Mouse (Mus musculus) lung, adult 2 months (tissue): Measurements from ENCODE around the gene Afap1. TPM values are rescaled to one million over a fixed set of nuclear protein-coding genes. Genes with fewer than 3 reads are reported as not detected.
A peak's percentile ranks its signal among the peaks of the same experiment; 100 is the strongest.

Experiments used
- DNase-seq: peaks from one replicate; pipeline ENCODE4 v3.0.0; 2022
- H3K4me1 ChIP-seq: fragments of 200-500 bp; 2 replicates; pipeline ENCODE4 v1.6.1; 2011; ENCODE audit warnings: low read length; ENCODE audit not compliant: control insufficient read depth, insufficient read depth
- H3K4me3 ChIP-seq: fragments of 200-500 bp; replicated peaks from 2 replicates; pipeline ENCODE3; 2011; ENCODE audit warnings: low read depth, mild to moderate bottlenecking, control low read depth, low read length; ENCODE audit errors: extremely low read depth
- CTCF ChIP-seq: fragments of 200-500 bp; IDR thresholded peaks from 2 replicates; pipeline ENCODE4 v1.5.1; 2011; ENCODE audit warnings: mild to moderate bottlenecking, low read length, control low read depth; ENCODE audit not compliant: insufficient read depth
- POLR2A ChIP-seq: fragments of 200-500 bp; IDR thresholded peaks from 2 replicates; pipeline ENCODE4 v1.6.1; 2011; ENCODE audit warnings: low read depth, mild to moderate bottlenecking, control low read depth, low read length, borderline replicate concordance; ENCODE audit errors: extremely low read depth
- WGBS: fragments of 180-500 bp; shearing (Covaris S2); methylation state at CpG from one replicate; pipeline ENCODE4 v1.1.7; 2018; 5-methylcytosine and 5-hydroxymethylcytosine counted together
- polyA plus RNA-seq: library from polyadenylated mRNA; depleted of rRNA; stranded (reverse); fragments of >200 nt; gene quantifications from 2 replicates; pipeline ENCODE4 v1.2.3, GENCODE M21; 2012

Afap1 gene
- polyA plus RNA-seq, 1 experiment = 19.7 TPM

DNA sequence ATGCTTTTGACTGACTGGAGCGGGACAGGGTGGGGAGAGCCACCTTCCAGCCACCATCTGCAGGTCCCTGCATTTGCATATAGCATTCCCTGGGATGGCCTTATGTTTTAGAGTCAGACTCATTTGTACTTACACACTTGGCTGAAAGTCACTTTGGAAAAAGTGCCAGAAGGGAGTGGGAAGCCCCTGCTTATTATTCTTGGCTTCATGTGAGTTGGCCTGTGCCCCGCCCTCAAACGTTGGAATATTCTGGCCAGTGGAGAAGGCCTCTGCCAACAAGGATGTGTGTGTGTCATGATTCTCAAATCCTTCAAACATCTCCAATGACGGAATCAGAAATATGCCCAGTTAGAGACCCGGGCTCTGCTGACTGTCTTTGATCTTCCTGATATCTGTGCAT is 88.2 kb downstream of the Afap1 start:
- 65% methylated on average over 5 of the region's 5 CpGs for WGBS
- TF ChIP-seq POLR2A (no peak), CTCF (no peak)
- no peak for DNase-seq
- no peaks in the 10 kb centered on the region for H3K4me1 ChIP-seq
- no peak overlapping the region for H3K4me3 ChIP-seq

DNA sequence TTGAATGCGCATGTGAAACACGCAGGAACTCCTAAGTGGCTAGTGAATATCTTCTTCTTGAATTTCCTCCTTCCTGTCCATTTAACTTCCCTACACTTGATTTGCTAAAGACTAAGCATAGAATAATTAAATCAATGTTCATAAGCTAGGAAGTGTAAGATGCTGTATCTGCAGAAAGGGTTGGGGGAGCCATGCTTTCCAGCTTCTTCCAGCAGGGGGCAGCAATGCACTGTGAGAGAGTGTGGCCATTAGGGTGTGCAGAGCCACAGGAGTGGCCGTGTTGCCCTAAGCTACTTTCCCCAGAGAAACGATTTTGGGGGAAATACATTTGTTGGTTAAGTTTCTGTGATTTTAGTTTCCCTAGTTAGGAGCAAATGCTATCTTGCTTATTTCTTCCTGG is 88.9 kb downstream of the Afap1 start:
- no peaks in the 10 kb centered on the region for H3K4me1 ChIP-seq
- WGBS = 44% methylated on average over 4 of the region's 4 CpGs
- DNase-seq = peak; percentile 78
- no peak overlapping the region for H3K4me3 ChIP-seq
- TF ChIP-seq POLR2A (no peak), CTCF (peak; percentile 95)

GRCm38 (mm10) chr5:35985611-35986010 is 92.5 kb downstream of the Afap1 start:
- no peak for DNase-seq
- 73% methylated on average over 8 of the region's 8 CpGs for WGBS

DNA sequence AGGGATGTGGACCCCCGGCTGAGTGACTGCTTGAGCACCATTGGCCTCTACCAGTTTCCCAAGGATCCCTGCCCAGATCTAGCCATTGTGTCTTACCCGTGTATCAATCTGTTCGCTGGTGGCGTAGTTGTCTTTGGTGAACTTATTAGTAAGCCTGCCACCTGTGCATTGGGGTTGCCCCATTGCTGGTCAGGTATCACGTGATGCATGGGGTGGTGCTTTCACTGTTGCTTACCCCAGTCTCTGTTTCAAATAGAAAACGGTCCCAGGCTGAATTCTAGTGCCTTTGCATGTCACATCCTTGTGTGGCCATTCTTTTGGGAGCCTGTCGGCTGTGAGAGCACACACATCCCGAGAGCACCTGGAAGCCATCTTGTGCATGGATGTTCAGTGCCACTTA is 95.0 kb downstream of the Afap1 start:
- 95% methylated on average over 8 of the region's 8 CpGs for WGBS
- DNase-seq = no peak
- no peak for TF ChIP-seq POLR2A
- TF ChIP-seq CTCF = no peak
- H3K4me3 ChIP-seq = no peak overlapping the region
- no peaks in the 10 kb centered on the region for H3K4me1 ChIP-seq

More at GRCm38 (mm10) chr5:35985611-35986010, 92.5 kb downstream of the Afap1 start:
- Histone ChIP-seq H3K4me3 (no peak overlapping the region), H3K4me1 (no peaks in the 10 kb centered on the region)
- TF ChIP-seq POLR2A (no peak), CTCF (no peak)

DNA sequence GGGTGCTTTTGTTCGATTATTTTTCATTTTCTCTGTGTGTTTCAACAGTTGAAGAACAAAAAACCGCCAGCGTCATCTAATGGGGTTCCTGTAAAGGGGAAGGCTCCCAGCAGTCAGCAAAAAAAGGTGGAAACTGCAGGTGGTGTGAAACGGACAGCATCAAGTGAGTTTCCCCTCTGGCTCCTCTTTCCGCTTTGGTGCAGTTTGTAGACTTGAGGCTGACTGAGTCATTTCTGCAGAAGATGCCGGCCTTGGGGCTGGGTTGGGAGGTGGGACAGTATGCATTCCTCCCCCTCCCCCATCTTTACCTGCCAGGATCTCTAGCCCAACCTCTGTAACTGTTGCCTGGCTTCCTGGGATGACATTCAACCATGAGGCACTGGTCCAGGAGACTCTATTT is 96.4 kb downstream of the Afap1 start:
- TF ChIP-seq POLR2A = no peak
- TF ChIP-seq CTCF = no peak
- WGBS = 83% methylated on average over 6 of the region's 6 CpGs
- H3K4me3 ChIP-seq = no peak overlapping the region
- H3K4me1 ChIP-seq = no peaks in the 10 kb centered on the region
- DNase-seq = no peak

DNA sequence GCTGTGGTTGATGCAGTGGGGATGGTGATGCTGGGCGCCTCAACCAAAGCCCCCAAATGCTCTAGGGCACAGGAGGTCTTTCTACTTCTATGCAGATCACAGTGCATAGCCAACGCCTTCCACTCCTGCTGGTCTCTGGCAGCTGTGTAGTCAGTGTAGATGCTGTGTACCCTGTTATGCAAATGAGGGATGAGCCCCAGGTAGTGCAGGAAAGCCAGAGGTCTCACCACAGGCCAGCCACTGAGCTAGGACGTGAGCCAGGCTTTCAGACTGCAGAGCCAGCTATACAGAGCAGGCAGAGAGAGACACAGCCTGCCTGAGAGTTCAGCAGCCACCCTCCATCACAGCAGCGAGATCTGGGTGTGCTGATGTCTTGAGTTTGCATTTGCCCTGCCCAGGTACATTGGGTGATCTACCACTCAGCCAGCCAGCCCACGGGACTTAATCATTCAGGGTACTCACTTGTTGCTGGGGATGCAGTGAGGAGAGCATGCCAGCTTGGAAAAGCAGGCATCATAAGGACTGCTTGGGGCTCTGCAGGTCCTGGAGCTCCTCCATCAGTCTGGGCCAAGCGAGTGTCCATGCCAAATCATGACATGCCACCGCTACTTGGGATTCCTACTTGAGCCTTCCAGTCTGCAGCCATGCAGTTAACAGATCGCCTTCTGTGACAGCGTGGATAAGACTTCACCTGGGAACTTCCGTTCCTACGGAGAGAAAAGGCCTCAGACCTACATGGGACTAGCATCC is 97.0 kb downstream of the Afap1 start:
- WGBS = 83% methylated on average over 11 of the region's 11 CpGs

DNA sequence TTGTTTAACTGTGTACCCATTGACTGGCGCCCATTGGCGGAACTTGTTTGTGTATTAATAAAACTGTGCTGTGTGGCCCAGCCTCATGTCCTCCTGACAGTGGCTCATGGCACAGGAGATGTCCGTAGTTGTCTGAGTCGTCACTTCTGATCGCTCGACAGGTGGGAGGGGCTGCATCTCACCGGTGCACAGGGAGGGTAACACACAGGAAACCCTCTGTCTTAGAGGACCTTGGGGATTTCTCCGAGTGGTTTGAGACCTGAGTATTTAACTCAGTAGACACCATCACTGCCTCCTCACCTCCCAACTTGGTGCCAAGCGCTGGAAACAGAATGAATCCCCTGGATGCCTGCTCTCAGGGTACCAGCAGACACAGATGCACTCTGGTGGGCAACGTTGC is 110.7 kb downstream of the Afap1 start:
- 77% methylated on average over 10 of the region's 10 CpGs for WGBS
- TF ChIP-seq POLR2A (no peak), CTCF (no peak)
- Histone ChIP-seq H3K4me3 (no peak overlapping the region), H3K4me1 (no peaks in the 10 kb centered on the region)
- no peak for DNase-seq

More for the DNA sequence above, 97.0 kb downstream of the Afap1 start:
- DNase-seq = no peak
- Histone ChIP-seq H3K4me1 (no peaks in the 10 kb centered on the region), H3K4me3 (no peak overlapping the region)
- TF ChIP-seq CTCF (no peak), POLR2A (no peak)

DNA sequence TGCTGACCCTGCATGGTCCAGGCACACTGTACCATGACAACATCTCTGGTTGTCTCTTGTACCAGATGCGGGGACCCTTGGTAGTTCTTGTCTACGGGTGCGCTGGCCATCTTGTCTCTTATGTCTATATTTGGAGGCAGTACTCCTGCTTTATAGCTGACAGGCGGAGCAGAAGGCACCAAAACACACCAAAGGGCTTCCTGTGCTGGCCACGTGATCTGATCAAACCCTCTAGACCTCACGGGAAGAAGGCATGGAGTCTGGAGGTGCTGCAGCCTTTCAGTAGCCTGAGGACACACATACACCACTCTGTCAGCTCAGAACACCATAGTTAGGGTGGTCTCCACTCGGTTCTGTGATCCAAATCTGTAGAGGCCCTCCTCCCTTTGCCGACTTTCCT is 113.0 kb downstream of the Afap1 start:
- WGBS = 59% methylated on average over 8 of the region's 8 CpGs
- no peak overlapping the region for H3K4me3 ChIP-seq
- no peak for DNase-seq
- TF ChIP-seq CTCF = no peak
- no peak for TF ChIP-seq POLR2A
- H3K4me1 ChIP-seq = no peaks in the 10 kb centered on the region

- 58% methylated on average over 5 of the region's 5 CpGs for WGBS
- H3K4me1 ChIP-seq = no peaks in the 10 kb centered on the region
- H3K4me3 ChIP-seq = no peak overlapping the region
- TF ChIP-seq POLR2A (no peak), CTCF (no peak)
- DNase-seq = no peak
These were observed 113.5 kb downstream of the Afap1 start for GRCm38 (mm10) chr5:36006586-36006985.

- WGBS = 72% methylated on average over 10 of the region's 10 CpGs
- DNase-seq = no peak
- Histone ChIP-seq H3K4me3 (no peak overlapping the region), H3K4me1 (no peaks in the 10 kb centered on the region)
- no peak for TF ChIP-seq POLR2A
- TF ChIP-seq CTCF = no peak
These were observed 114.5 kb downstream of the Afap1 start for GRCm38 (mm10) chr5:36007649-36008048.
